Mouse (Mus musculus) Muller cell, postnatal 12 days (primary cell): Measurements from ENCODE around the gene Ercc8.
A peak's percentile ranks its signal among the peaks of the same experiment; 100 is the strongest.

Experiments used
- DNase-seq: peaks from one replicate; pipeline ENCODE4 v3.0.0-alpha.2; 2015; ENCODE audit errors: inconsistent ontology term

The Ercc8 gene

DNA sequence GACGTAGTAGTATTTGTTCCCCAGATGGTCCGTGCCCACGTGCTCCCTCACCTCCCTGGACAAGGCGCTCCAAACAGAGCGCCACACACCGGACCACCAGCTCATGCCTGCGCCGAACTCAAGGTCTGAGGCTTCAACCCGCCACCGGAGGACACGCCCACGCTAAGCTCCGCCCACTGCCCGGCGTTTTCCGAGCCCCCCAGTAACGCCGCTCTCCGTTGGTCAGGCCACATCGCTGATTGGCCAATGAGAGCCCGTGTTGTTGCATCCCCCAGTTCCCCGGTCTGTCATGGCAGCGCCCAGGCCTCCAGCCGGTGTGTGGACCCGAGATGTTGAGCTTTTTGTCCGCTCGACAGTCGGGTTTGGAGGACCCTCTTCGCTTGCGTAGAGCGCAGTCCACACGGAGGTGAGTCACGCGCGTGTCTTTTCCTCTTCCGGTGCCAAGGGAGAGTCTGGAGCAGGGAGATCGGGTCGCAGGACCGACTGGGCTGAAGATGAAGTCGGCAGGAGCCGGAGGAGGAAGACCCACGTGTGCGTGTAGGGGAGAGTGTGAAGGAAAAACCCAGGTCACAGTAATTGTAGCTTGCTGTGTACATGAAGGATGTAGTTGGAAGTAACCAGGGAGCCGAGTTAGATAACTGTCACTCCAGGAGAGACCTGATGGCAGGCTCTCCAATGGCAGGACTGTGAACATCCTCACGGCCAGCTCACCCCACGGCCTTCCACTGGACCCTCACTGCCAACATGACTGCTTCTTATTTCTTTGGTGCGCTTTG lies at the start of gene Ercc8, which contains the start of gene Ndufaf2:
TSS of gene Ercc8 (plus strand) at position 267 of the 776 bp plus-strand sequence.
TSS of gene Ndufaf2 (minus strand) at position 159 of the 776 bp plus-strand sequence.
- DNase-seq = peak; percentile 95

- DNase-seq = no peak
Observed at GRCm38 (mm10) chr13:108110929-108111328, 47.6 kb upstream of the Ercc8 start.

DNA sequence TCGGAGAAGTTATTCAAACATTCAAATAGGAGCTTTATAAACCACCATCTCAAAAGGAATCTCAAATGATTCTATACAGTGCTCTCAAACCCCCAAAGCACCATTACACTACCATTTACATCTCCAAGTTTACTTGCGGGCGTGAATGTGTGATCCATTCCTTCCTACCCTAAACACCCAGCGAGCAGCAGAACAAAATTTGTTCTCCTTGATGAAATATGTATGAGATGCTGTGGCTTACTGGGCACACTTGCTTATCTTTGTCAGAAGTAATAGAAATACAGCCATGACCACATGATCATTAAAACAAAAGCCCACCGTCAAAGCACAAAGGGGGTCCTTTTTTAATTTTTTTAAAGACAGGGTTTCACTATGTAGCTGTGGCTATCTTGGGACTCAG lies 45.0 kb upstream of the Ercc8 start:
- no peak for DNase-seq

GRCm38 (mm10) chr13:108114257-108114656 lies 44.3 kb upstream of the Ercc8 start:
- DNase-seq = no peak

- no peak for DNase-seq
Observed at GRCm38 (mm10) chr13:108117654-108118053, 40.9 kb upstream of the Ercc8 start.

- no peak for DNase-seq
Observed at GRCm38 (mm10) chr13:108118188-108118587, 40.3 kb upstream of the Ercc8 start.

DNA sequence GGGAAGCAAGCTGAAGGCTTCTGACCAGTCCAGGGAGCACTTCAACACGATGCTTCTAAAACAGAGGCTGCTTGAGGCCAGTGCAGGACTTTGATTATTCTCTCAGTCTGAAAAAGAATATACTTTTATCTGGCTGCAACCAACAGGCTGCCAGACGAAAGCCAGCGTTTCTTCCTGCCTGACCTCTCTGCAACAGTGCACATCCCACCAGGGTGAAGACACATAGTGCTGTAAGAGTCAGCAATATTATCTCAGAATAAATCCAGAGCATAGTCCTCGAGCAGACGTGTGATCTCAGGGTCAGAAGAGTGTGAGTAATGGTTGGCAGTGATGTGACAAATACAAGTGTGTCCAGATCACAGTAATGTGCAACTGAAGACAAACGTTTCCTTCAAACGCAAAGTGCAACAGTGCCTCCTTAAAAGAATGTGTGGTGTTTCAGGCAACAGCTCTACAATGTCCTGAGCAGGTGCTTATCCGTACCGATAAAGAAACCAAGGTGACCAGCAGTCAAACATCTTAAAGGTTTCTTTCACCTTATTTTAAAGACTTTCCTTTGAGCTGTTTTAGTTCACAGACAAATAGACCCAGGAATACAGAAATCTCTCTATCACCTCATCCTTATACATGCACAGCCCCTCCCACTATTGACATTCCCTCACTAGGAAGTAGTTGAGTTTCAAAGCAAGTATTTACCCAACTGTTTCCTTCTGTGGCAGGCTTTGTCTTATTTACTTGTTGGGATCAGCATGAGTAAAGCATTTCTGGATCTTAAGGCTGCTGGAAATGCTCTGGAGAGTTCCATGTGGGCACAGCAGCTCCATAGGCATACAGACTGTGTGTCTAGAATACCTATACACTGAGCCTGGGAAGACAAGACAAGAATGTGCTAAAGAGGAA lies 38.9 kb upstream of the Ercc8 start:
- DNase-seq = no peak

DNA sequence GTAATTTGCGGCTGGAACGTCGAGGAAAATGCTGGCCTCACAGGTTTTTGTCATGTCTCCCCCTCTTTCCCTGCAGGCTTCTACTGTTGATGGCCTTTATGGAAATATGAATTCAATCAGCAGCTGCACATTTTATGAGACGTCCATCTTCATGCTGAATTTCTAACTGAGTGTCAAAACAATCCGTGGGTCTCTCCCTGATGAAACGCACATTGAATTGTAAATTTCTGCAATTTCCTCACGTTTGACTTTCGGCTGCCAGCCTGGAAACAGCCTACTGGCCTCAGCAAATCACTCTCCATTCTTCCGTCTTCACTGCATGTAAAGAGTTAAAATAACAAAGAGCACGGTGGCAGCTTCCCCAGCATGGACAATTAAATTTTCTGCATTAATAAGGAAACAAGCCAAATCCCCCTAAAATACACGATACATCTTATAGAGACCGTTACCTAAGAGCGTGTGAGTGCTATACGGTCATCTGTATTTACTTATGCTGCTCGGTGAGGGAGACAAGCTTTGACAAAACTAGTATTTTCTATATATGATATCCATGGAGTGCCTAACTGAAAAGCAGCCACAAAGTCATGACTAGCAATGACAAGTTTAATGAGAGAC lies 35.3 kb upstream of the Ercc8 start:
- DNase-seq = no peak

DNA sequence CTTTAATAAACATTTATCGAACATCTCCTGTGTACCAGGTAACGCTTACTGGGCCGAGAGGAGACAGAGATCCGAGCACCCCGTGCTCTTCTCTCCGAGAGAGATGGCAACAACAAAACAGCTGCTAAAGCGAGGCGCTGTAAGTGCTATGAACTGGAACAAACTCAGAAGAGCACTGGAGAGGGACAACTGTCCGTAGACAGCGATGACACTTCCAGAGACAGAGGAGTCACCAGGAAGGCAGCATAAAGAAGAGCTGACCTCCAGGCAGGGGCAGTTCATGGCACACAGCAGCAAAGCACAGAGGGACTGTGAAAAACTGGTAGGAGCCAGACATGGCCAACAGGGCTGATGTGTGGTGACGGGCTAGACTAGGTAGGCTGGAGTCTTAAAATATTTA lies 34.4 kb upstream of the Ercc8 start:
- DNase-seq = no peak

GRCm38 (mm10) chr13:108126246-108126645 lies 32.3 kb upstream of the Ercc8 start:
- DNase-seq = no peak

- no peak for DNase-seq
Observed at GRCm38 (mm10) chr13:108127130-108127529, 31.4 kb upstream of the Ercc8 start.

DNA sequence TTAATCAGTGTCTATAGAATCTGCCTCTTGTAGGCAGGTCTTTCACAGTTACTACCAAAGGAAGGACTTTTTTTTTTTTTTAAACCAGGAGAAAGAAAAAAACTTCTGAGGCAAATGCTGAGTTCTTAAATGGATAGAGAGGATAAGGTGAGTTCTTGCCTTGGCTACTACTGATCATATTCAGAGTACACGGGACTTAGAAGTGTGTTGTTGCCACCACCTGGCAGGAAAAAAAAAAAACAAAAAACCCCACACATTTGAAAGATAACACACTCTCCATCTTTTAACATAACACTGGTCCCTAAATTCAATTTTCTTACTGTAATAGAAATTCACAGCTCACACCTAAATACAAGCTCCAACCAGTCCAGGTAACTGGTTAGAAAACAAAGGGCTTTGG lies 30.6 kb upstream of the Ercc8 start:
- DNase-seq = no peak

DNA sequence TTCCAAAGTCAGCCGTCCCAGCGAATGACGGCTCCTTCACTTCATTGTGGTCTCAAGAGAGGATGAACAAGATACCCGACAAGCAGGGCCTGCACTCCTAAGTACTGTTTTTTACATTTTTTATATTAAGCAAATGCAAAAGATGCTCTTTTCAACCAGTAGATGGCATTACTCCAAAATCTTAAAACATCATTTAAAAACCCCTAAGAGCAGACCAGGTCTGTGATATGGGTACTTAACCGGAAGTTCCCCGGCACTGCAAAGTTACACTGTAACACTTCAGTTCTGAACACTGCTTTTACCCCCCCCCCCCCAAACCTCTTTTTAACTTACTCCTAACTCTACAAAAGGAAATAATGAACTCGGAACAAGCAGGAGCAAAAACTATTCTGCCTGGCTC lies 29.5 kb upstream of the Ercc8 start:
- no peak for DNase-seq

GRCm38 (mm10) chr13:108130737-108131136 lies 27.8 kb upstream of the Ercc8 start:
- DNase-seq = no peak

- DNase-seq = no peak
Observed at GRCm38 (mm10) chr13:108132031-108132819, 26.3 kb upstream of the Ercc8 start.

GRCm38 (mm10) chr13:108135617-108136016 lies 22.9 kb upstream of the Ercc8 start:
- DNase-seq = no peak

GRCm38 (mm10) chr13:108138403-108138977 lies 20.0 kb upstream of the Ercc8 start:
- no peak for DNase-seq

DNA sequence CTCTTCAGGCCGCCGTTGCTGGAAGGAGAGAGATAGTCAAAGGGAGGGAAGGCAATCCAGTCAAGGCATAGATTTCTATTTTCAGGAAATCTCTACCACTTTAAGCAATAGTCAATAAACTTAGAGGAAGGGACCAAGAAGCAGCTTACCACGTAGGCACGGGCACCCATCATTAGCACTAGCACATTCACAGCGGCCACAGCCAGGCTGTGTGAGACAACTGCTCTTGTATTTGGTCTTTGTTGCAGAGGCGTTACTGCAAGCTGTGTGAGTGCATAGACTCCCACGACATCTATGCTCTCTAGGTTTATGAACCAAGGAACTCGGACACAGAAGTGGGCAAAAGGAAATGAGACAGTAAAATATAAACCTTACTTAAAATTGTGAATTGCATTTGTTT lies 14.4 kb upstream of the Ercc8 start:
- DNase-seq = no peak

GRCm38 (mm10) chr13:108151782-108152181 lies 6.7 kb upstream of the Ercc8 start:
- peak; percentile 14 for DNase-seq

DNA sequence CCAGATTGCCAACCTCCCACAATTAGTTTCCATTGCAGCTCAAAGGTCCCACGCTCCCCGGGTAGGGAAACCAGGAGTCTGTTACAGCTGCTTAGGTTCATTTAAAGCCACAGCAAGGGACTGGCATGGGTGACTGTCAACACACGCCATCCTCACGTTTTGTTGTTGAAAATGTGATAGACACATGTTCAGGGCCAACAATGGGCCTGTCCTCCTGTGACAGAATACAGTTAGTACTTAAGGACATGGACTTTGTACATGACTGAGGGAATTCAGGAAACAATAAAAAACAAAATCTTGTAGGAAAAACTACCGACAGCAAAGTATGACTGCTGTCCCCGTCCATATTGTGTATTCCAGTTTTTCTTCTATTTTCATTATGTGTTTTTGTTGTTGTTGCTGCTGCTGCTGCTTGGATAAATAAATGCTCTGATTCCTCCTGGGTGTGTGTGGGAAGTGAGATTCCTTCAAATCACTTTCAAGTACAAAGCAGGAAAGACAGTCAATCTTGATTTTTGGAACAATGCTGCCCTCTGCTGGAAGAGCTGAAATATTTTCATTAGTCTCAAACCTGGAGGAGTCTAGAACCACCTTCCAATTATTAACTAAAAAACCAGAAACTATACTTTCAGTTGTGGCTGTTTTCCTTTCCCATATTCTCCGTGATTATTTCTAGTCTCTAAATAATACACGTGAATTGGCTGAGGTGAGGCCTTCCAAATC lies 5.7 kb upstream of the Ercc8 start:
- peak; percentile 69 for DNase-seq
